Mouse (Mus musculus) neutrophil, adult 5-6 weeks (primary cell): ENCODE results near the gene Rin1. TPM values are rescaled to one million over a fixed set of nuclear protein-coding genes. Genes with fewer than 3 reads are reported as not detected.
A peak's percentile ranks its signal among the peaks of the same experiment; 100 is the strongest.
"Not testable (repeated sequence)": the region's sequence is repeated elsewhere in the genome, so short reads cannot be mapped to it uniquely, and the experiment has no call there.

ENCODE experiments used
- ATAC-seq: fragments of 151-379, 151-347 bp; 2 replicates; pipeline ENCODE4 v1.8.0; 2017; ENCODE audit warnings: mild to moderate bottlenecking, moderate TSS enrichment; ENCODE audit not compliant: insufficient number of reproducible peaks, poor library complexity, low FRiP score, severe bottlenecking; ENCODE audit errors: extremely low read depth
- total RNA-seq: library from RNA; stranded (forward); fragments of 200-1000 nt; gene quantifications from 2 replicates; pipeline ENCODE4 v1.2.3, GENCODE M21; 2017

Rin1 gene
- 0.12 and 0.70 TPM in 2 replicates for total RNA-seq

DNA sequence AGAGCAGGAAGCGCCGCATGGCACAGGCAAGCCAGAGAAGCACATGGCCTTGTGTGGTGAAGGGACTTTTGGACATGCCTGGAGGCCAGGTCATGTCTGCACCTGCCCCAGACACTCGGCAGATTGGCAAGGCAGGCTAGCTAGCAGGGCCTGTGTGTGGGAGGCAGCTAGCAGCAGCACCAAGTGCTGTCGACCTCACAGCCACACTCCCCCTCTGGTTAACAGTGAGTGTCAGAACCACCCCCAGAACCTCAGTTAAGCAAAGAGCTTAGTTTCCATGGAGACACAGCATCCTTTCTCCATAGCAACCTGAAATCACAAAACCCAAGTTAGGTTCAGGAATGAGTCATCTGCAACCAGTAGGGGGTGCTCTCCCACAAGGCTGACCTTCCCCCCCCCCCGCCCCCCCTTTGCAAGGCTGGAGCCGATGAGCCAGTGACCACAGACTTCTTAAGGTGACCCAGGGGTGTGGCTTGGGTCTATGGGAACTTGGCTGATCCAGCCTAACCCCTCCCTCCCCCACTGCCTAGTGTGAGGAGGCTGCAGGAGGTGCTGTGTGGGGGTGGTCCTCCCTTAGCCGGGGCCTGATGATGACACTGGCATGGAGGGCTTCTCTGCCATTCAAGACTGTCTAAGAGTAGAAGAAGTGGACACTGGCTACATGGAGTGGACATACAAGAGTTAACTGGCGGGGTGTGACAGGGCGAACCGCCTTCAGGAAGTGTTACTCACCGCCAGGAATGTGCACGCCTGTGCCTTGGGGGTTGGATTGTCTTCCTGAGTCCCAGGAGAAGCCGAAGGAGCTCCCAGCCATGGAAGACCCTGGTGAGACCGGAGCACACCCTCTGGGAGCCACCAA is at the start of gene Rin1:
Rin1 (plus strand) TSS at position 435 of the 859 bp plus-strand sequence.
- no peak for ATAC-seq

DNA sequence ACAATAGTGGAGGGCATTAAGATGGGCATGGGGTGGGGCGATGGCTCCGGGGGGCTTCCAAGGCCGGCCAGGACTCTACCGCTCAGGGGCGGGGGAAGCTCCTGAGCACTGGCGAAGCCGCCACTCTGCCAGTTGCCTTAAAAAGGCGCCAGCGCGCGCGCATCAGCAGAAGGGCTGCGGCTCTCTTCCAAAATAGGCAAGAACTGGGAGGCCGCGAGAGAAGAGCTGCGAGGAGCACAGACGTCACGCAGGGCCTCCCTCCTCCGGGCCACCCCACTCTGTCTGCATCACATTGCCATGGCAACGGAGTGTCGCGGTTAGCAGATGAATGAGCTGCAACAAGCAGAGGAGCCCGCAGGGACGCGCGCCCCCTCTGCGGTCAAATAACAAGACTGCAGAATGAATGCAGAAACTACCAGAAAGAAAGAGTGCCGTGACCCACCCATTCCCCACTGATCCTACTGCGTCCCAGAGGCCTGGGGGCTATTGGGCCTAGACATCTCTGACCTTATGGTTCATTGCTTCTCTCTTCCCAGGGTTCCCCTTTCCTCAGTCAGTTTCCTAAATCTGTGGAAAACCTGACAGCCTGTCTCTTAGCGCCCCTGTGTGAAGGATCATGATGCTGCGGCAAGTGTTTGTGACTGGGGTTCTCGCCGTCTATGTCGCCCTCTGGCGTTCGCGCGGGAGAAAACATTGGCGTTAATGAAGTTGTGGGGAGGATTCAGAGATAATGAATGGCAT is 48.4 kb upstream of the Rin1 start:
- ATAC-seq = peak; percentile 66

GRCm38 (mm10) chr19:5003644-5004043 is 46.6 kb upstream of the Rin1 start:
- not testable (repeated sequence) for ATAC-seq

GRCm38 (mm10) chr19:5004925-5005324 is 45.4 kb upstream of the Rin1 start:
- no peak for ATAC-seq

DNA sequence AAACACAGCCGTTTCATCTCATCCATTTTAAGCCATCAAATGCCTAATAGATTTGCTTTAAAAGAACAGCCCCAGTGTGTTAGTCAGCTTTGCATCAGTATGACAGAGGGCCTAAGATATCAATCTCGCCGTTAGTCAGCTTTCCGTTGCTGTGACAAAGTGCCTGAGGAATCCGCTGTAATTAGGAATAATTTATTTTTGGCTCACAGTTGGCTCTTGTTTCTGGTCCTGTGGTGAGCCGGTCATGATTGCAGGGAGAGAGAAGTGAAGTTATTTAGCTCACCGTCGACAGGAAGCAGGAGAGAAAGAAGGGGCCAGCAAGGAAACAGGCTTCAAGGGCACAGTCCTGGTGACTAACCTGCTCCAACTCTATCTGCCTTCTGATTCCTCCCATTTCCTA is 37.1 kb upstream of the Rin1 start:
- no peak for ATAC-seq

DNA sequence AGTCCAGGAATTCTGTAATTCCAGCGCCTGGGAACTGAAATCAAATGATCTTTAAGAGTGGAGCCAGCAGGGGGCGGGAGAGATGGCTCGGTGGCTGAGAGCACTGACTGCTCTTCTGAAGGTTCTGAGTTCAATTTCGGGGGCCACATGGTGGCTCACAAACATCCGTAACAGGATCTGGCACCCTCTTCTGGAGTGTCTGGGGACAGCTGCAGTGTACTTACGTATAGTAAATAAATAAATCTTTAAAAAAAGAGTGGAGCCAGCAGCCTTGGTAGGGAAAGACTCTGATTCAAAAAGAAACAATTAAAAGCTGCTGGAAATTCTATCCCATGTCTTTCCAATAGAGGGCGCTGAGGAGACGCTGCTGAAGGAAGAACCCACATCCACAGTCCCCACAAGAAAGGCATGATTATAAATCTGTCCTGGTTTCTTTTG is 35.3 kb upstream of the Rin1 start:
- no peak for ATAC-seq

DNA sequence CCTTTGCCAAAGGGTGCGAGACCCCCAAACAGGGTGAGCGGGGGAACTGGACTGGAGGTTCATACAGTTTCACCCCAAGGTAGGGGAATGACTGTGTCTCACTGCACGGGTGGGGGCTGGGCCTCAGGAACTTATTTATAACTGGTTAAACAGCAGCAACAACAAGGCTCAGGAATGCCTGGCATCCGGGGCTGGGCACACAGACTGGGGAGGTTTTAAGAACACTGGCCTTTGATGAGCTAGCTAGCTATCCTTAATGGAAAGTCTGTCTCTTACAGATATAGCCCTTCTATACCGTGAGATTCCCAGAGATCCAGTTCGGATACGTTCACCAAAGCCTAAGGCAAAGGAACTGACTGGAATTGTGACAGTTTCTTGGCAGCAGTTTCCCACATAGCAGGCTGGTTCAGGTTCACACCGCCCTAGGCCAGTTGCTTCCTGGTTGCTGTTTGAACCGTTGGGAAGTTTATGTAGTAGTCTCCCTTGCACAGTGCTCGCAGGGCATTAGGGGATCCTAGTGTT is 34.0 kb upstream of the Rin1 start:
- no peak for ATAC-seq

DNA sequence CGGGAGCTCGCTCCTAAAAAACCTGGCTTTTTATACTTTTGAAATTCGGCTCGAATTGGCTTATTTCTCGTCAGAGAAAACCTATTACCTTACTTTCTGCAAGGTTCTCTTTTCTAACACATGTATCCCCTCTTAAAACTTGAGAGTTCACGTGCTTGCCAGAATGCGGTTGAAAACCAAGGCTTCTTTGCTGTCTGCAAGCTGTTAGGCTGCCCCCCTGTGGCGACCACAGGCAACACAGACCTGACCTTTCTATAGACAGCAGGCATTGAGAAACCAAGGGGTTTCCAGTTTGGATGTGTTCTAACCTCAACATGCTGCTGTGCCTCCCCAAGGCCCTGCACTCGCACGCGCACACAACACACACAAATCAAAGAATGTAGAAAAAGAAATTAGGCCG is 33.5 kb upstream of the Rin1 start:
- peak; percentile 76 for ATAC-seq

- ATAC-seq = no peak
Observed at GRCm38 (mm10) chr19:5017611-5018010, 32.7 kb upstream of the Rin1 start.

GRCm38 (mm10) chr19:5018191-5018590 is 32.1 kb upstream of the Rin1 start:
- ATAC-seq = no peak

- ATAC-seq = no peak
Observed at GRCm38 (mm10) chr19:5021416-5021815, 28.9 kb upstream of the Rin1 start.

- ATAC-seq = peak; percentile 93
Observed at GRCm38 (mm10) chr19:5023621-5024479, 26.4 kb upstream of the Rin1 start, which contains the start of gene Slc29a2. Gene Slc29a2 (plus strand): TSS chr19:5023860.

- no peak for ATAC-seq
Observed at GRCm38 (mm10) chr19:5026111-5026510, 24.2 kb upstream of the Rin1 start.

GRCm38 (mm10) chr19:5032686-5033085 is 17.6 kb upstream of the Rin1 start:
- ATAC-seq = no peak

GRCm38 (mm10) chr19:5036577-5036976 is 13.7 kb upstream of the Rin1 start:
- no peak for ATAC-seq

DNA sequence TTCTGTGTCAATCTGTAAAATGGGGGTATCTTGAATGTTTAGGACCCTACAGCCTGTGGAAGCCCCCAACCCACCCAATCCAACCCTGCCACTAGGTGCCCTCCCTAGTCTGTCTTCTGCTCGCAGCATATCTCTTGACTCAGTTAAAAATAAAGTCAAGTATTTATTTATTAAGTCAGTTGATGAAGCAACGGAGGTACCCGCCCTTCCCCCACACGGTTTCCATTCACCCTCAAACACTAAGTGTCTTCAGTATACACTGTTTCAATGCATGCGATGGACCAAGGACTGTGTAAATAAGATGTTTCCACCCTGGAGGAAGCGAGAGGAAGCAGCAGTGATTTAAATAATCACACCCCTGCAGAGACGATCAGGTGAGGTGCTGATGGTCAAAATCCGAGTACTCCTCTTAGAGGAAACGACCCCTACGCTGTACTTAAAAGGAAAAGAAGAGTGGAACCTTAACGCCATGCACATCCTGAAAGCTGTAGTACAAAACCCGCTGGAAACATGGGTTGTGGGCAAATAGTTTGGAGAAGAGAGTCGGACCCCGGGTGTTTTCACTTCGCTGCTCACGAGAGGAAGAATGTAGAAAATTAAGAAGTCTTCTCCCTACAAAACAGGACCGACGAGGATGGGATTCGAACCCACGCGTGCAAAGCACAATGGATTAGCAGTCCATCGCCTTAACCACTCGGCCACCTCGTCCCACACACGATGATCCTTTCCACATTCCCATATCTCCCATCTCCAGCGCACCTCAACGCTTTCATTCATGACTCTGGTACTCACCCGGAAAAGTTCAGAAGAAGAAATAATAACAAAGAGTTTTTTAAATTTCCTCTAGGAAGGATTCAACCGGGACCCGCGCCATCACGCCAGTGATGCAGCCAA is 12.4 kb upstream of the Rin1 start:
- no peak for ATAC-seq

GRCm38 (mm10) chr19:5038709-5039156 is 11.5 kb upstream of the Rin1 start, which contains the start of the genes B4gat1 and AC124502.3:
Gene B4gat1 (plus strand): TSS chr19:5038826.
Gene AC124502.3 (plus strand): TSS chr19:5038891.
- ATAC-seq = peak; percentile 77
